Mouse (Mus musculus) small intestine, adult 2 months (tissue): ENCODE measurements around the gene Rab10.

ENCODE experiments used
- CTCF ChIP-seq: fragments of 200-500 bp; IDR thresholded peaks from 2 replicates; pipeline ENCODE4 v1.5.1; 2012; ENCODE audit warnings: low read depth, mild to moderate bottlenecking, control low read depth, inconsistent platforms, low read length, moderate library complexity, mixed read lengths; ENCODE audit not compliant: insufficient replicate concordance, insufficient read length; ENCODE audit errors: extremely low read depth
- POLR2A ChIP-seq: fragments of 200-500 bp; IDR thresholded peaks from 2 replicates; pipeline ENCODE4 v1.6.1; 2012; ENCODE audit warnings: low read depth, mild to moderate bottlenecking, control low read depth, inconsistent platforms, low read length, moderate library complexity

DNA sequence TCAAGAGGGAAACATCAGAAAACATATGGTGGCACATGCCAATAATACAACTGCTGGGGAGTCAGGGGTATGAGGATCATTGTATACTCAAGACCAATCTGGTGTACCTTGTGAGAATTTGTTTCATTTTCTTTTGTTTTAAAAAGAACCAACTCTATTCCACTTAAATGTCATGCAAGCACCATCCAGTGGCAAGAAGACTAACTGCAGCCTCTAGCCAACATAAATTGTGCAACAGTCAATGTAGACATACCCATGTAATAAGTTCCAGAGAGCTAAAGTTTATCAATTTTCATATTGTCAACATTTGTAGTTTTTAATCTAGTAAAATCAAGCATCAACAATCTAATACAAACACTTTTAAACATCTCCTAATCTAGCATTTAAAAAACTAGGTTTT lies 39.0 kb downstream of the Rab10 start:
- TF ChIP-seq CTCF = no peak
- TF ChIP-seq POLR2A = no peak
